Mouse (Mus musculus): ENCODE measurements around the gene Adamts9.

- no peak for TF ChIP-seq CTCF (IDR thresholded peaks at IDR 0.05; ENCODE audit: low read depth, low read length)
- TF ChIP-seq GATA2 (IDR thresholded peaks at IDR 0.05; ENCODE audit: borderline replicate concordance, low read depth, low read length), result no peak
- TF ChIP-seq TAL1 (conservative IDR thresholded peaks at IDR 0.05; ENCODE audit: low read depth, low read length), result no peak
- TF ChIP-seq POLR2AphosphoS5 (IDR thresholded peaks at IDR 0.05; ENCODE audit: insufficient replicate concordance, low read depth, low read length), result no peak
Measured at GRCm38 (mm10) chr6:92811566-92811965, 131.7 kb downstream of the Adamts9 start.
